Mouse (Mus musculus): ENCODE data around the gene Ccs. TPM values are rescaled to one million over a fixed set of nuclear protein-coding genes. Genes with fewer than 3 reads are reported as not detected.
A peak's percentile ranks its signal among the peaks of the same experiment; 100 is the strongest.
"Not testable (repeated sequence)": the region's sequence is repeated elsewhere in the genome, so short reads cannot be mapped to it uniquely, and the experiment has no call there.

The Ccs gene
- 10 to 100 TPM; 22.2 to 32.1 (median 28.6) TPM for total RNA-seq (2022)

DNA sequence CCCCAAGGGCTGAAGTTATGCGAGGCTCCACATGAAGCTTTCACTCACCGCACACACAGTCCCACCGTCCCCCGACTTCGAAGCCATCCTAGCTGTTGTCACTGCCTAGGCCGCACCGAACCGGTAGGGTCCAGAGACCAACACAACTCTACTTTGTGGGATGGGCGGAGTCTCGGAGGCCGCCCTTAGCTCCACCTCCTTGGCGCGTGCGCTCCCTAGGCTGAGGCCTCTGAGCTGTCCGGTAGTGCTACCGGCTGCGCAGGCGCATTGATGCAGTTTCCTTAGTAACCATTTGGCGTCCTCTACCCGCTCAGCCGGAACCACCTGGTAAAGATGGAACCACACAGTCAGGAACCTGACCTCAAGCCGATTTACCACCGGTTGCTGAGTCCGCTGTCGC, at the start of gene Ccs, which contains the start of gene Ccdc87:
Gene Ccs, minus strand, starts transcription at position 184 of the 400 bp plus-strand sequence.
Gene Ccdc87, plus strand, starts transcription at position 218 of the 400 bp plus-strand sequence.
- peak; percentile 97 for DNase-seq (ENCODE audit: low spot score)

DNA sequence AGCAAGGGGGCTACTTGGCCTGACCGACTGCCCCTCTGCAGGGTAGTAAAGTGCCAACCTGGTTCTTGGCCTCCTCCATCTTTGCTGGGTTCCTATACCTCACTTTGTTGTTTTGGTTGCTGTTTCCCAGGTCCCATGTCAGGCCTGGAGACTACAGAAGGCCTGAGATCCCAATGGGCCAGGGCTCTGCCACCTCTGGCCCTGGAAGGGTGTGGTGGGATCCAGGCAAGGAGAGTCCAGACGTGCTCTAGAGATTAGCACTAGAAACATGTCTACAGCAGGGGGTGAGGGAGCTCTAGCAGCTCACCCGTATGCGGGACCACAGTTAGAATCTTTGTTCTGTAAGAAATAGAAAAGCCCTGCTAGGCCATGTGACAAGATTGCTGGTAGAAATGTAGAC, 44.8 kb upstream of the Ccs start:
- DNase-seq (ENCODE audit: low spot score), result no peak

DNA sequence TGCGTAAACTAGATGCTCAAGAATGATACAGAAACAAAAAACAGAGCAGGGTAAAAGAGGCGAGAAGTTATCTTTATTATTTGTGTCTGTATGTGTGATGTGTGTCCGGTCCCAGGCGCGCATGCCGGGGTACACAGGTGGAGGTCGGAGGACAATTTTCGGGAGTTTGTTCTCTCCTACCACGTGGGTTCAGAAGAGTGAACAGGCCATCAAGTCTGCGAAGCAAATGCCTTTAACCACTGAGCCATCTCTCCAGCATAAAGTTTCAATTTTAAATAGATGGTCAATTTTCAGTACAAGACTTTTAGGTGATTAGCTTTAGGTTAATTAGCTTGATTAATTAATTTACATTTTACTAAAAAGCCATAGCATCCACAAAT, 40.2 kb upstream of the Ccs start:
- DNase-seq (ENCODE audit: low spot score), result no peak

DNA sequence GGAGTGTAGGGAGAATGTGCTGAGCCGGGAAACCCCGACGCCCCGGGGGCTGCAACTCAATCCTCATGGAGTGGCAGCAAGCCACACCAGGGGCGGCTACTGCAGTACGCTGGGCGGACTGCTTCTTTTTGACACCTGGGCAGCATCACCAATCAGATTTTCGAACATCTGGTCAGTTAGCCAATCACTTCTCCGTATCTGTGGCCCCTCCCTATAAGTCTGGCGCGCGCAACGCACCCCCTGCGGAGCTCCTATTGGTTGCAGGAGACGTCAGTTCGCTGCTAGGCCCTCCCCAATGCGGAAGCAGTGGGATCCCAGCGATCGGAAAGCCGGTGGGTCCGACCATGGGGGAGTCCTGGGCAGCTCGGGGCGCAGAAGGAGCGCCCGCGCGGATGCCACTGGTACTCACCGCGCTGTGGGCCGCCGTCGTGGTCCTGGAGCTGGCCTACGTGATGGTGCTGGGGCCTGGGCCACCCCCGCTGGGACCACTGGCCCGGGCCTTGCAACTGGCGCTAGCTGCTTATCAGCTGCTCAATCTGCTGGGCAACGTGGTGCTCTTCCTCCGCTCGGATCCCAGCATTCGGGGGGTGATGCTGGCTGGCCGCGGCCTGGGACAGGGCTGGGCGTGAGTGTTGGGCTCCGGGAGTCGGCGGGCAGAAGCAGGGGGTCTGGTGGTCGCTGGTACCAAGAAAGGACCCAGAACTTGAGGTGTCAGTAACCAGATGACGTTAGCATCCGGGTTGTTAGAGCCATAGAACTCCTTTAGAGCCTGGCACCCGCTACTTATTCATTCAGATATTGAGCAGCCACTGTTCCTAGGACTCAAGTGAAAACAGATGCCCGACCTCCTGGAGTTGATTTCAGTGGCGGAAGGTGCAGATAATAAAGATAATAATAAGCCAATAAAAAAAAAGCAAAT, 39.5 kb upstream of the Ccs start, which contains the start of gene Zdhhc24:
Gene Zdhhc24, plus strand, starts transcription at position 264 of the 919 bp plus-strand sequence.
- peak; percentile 97 for DNase-seq (ENCODE audit: low spot score)

DNA sequence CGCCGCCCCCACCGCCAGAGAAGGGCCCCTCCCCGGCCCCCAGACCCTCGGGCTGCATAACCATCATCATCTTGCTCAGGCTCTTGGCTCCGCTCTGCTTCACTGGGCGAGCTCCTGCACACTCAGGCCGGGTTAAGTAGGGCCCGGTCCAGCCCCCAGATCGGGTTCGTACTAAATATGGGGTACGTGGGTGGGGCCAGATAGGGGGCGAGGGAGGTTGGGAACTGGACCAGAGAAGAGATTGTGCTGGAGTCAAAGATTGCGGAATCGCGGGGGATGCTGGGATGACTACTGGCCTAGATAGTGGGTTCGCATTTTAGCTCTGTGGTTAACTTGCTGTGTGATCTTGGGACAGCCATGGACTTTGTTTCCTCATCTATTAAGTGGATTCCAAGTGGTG, 38.7 kb upstream of the Ccs start, which contains the start of gene Actn3:
Gene Actn3, minus strand, starts transcription at position 125 of the 400 bp plus-strand sequence.
- peak; percentile 23 for DNase-seq (ENCODE audit: low spot score)

DNA sequence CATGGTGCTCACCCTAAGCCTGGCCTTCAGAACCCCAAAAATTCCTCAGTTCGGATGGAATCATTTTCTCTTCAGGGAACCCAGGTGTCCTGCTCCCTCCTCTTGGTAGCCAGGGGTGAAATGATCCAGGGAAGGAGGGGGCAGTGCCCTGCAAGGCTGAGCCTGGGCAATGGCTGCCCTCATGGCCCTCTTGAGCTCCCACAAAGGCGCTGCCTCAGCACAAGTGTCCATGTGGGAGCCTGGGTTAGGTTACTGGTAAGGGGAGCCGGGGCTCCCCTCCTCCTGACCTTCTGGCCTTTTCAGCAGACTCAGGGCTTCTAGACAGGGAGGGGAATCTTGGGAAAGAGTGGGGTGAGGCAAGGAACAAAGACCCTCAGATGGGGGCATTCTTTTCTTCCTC, 37.6 kb upstream of the Ccs start:
- no peak for DNase-seq (ENCODE audit: low spot score)

DNA sequence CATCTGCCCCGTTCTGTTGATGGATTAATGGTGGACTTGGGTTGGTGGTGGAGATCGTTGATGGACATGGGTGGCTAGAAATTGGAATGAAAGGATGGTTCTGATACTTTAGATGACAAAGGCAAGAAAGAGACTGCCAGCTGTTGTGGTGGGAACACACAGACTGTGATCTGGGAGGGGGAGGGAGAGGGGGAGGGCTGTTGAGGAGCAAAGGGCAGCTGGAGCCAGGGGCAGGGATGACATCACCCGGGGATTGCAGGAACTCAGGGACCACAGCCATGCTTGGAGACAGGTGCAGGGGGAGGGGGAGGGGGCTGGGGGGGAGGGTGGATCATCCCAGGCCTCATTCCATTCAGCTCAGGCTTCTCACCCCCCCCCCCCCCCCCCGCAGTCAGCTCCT, 37.1 kb upstream of the Ccs start:
- DNase-seq (ENCODE audit: low spot score), result no peak

DNA sequence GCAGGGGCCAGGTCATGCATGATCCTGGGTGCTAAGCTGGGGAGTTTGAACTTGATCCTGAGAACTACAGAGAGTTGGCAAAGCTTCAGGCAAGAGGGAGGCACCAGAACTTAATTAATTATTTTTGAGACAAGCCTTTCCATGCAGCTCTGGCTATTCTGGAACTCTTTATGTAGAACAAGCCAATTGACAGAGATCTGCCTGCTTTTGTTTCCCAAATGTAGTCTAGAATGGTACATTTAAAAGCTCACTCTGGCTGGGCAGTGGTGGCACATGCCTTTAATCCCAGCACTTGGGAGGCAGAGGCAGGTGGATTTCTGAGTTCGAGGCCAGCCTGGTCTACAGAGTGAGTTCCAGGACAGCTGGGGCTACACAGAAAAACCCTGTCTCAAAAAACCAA, 35.5 kb upstream of the Ccs start:
- DNase-seq (ENCODE audit: low spot score), result not testable (repeated sequence)

DNA sequence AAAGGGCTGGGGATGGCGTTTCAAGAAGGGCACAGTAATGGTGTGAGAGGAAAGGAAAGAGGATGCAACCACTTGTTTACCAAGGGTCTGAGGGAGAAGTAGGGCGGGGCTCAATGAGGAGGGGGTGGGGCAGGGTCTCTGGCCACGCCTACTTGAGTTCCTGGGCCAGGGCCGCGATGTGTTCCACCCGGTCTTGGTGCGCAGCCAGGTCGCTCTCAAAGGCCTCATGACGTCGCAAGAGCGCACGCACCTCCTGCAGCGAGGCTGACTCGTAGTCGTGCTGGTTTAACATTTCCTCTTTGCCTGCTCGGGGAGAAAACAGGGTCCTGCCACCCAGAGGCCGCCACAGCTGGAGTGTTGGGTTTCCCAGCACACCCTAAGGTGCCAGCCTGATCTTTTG, 26.0 kb upstream of the Ccs start:
- no peak for DNase-seq (ENCODE audit: low spot score)

DNA sequence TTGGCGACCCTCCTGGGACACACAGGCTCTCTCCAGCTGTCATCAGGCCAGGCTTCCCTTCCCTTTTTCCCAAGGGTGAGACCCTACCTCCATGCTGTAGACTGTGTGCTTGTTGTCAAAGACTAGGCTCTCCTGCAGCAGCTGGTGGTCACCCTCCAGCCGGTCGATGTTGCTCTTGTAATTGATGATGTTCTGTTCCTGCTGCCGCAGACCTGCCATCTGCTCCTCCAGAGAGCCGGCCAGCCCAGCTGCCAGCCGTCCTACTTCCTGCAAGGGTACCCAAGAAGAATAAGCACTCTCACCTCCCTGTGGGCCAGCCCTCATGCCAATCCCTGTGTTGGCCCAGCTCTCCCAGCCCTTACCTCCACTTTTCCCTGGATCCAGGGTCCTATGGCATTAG, 23.9 kb upstream of the Ccs start:
- no peak for DNase-seq (ENCODE audit: low spot score)

DNA sequence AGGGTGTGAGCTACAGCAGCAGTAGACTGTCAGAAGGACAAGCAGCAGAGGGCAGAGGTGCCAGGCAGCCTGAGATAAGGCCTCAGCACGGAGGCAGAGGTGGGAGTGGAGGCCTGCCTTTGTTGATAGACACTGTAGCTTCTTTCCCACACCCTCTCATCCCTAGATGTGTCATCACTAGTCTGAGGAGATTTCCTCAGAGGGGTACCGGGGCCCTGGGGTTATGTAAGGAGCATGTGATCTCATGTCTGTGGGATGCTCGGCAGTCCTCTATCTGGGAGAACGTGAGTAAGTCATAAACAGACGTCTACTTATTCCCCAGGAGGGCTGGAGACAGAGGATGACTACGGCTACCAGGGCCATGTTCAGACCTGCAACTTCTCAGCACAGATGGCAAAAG, 19.9 kb upstream of the Ccs start:
- no peak for DNase-seq (ENCODE audit: low spot score)

DNA sequence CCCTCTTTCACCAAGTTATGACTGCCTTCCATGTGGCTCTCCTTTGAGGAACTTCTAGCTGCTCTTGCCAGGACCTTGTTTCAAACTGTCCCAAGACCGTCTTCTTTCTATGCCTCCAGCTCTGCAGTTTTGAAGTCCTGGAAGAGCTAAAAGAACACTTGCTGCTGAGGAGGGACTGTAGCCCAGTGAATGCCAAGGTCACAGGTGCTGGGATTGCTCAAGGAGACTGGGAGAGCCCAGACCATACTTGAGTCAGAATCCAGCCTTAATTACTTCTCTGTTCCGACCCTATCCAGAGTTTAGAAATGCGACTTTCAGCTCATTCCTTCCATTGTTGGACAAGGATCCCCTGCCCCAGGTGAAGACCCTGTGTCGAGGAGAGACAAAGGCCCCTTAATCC, 16.8 kb upstream of the Ccs start:
- no peak for DNase-seq (ENCODE audit: low spot score)

DNA sequence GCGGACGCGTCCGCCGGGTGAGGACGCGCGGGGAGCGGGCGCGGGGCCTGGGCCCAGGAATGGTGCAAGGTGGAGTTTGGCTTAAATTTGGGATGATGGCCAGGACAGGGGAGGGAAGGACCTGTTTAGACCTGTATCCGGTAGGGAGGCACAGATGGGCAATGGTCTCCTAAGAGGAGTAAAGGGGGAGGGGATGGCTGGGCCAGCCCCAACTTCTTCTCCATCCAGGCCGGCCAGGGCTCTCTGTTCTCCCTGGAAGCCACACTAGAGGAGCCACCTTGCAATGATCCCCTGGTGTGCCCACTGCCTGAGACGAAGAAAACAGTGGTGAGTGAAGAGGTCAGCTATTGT, 16.3 kb upstream of the Ccs start:
- DNase-seq (ENCODE audit: low spot score), result no peak

DNA sequence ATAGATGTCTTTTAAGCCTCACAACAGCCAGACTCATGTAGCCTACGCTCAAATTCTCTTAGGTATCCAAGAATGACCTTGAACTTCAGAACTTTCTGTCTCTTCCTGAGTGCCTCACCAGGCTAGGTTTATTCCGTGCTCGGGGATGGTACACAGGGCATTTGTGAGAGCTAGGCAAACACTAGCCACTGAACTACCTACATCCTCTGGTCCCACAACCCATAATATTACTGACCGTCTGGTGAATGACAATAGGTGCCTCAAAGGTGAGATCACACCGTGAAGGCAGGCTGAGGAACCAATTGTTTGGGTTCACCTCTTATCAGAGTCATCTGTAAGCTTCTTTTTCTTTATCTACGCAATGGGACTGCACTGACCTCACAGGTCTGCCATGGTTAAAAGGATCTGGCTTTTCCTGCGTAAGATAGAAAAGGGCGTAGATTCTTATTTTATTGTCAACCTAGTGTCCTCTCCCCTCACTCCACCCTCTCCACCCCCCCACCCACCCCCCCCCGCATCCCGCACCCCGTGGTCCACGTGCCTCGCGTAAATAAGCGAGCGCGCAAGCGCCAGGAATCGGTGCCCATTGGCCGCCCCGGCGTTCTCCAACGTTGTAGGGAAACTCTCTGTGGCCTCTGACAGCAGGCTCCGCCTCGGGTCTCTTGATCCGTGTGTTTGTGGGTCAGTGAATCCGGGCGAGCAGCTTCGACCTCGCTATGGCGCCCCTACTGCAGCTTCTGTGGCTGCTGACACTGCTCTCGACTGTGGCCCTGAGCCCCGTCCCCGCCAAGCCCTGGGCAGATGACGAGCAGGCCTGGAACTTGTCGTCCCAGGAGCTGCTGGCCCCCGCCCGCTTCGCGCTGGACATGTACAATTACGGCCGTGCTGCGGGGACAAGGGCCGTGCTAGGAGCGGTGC, 15.7 kb upstream of the Ccs start, which contains the start of gene Ctsf:
Gene Ctsf, plus strand, starts transcription at position 579 of the 918 bp plus-strand sequence.
- peak; percentile 91 for DNase-seq (ENCODE audit: low spot score)

DNA sequence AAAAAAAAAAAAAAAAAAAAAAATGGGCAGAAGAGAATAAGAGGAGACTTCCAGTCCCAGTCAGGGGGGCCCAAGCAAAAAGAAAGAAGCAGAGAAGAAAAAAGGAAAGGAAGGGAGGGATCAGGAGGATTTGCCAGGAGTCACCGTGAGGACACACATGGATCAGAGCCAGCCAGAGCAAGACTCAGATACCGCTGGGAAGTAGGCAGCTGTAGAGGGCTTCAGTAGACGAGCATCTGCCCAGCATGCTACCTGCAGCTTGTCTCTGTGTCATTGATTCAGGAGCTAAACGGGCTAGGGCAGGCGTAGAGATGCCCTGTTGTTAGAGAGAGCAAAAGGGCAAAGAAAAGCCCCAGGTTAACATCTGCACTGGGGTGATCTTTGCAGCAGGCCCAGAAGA, 11.1 kb upstream of the Ccs start:
- DNase-seq (ENCODE audit: low spot score), result no peak

DNA sequence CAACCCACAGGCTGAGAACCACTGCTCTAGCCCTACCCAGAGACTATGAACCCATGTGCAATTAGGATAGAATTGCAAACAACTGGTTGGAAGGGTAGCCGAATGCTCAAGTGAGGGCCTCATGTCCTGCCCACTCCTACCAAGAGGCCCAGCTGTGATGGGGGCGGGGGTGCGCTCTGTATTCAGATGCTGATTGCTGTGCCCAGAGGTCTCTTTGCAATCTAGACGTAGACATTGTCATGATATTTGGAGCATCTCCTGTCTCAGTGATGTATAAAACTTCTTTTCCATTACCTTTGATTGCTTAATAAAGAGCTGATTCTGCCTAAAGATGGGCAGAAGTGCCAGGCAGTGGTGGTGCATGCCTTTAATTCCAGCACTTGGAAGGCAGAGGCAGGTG, 10.7 kb upstream of the Ccs start:
- no peak for DNase-seq (ENCODE audit: low spot score)

DNA sequence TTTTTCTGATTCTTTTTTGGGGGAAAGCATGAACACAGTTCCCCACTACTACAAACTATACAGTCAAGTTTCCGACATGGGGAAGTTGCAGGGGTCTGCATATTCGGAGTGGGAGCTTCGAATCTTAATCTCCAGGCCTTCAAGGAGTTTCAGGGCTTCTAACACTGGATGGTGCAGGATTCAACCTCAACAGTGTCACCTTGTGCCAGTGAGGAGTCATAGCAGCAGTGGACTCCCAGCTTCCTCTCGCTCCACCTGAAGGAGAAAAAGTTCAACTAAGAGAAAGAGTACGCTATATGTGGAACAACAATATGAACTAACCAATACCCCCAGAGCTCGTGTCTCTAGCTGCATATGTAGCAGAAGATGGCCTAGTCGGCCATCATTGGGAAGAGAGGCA, 8.4 kb upstream of the Ccs start:
- no peak for DNase-seq (ENCODE audit: low spot score)

DNA sequence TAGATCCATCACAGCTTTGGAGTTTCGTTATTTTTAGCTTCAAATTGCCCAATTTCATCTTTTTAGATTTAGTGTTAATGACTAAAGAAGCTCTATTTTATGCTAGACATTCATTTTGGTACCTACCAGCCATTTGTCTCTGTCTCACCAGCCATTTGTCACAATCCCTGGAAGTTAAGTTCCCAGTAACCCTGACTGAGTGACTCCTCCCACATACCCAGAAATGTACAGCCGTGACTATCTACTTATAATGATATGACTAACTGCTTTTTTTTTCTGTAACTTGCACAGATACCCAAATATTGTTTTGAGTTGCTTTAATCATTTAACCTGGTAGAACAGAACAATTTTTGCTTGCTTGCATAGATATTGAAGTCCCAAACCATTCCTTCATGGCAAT, 6.7 kb upstream of the Ccs start:
- DNase-seq (ENCODE audit: low spot score), result no peak

DNA sequence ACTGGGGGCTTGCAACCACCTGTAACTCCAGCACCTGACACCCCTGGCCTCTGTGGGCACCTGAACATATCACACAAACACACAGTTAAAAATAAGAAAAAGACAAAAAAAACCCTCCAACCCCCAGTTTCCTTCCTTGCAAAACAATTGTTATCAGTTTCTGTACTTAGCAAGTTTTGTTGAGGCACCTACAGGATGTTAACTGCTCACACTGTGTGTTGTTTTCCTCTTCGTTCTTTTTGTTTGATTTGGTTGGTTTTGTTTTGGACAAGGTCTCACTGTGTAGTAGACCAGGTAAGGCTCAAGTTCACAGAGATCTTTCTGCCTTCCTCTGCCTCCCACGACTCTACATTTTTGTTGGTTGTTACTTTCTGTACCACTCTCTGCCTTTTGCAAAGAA, 3.5 kb upstream of the Ccs start:
- DNase-seq (ENCODE audit: low spot score), result no peak

DNA sequence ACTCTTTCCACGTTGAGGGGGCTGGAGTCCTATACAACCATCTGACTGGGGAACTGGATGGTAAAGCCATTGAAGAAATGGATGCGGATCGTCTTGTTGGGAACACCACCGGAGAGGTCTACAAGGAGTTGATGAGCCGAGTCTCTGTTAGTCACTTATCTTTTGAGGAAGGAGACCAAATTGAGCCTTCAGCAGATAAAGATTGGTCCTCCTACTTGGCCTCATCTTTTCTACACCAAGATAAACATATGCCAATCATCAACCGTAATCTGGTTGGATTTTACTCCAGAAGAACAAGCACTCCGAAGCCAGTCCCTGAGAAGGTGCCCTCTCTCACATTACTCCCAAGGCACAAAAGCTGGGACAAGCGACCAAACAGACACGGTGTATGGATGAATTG, 1.7 kb upstream of the Ccs start:
- no peak for DNase-seq (ENCODE audit: low spot score)

DNA sequence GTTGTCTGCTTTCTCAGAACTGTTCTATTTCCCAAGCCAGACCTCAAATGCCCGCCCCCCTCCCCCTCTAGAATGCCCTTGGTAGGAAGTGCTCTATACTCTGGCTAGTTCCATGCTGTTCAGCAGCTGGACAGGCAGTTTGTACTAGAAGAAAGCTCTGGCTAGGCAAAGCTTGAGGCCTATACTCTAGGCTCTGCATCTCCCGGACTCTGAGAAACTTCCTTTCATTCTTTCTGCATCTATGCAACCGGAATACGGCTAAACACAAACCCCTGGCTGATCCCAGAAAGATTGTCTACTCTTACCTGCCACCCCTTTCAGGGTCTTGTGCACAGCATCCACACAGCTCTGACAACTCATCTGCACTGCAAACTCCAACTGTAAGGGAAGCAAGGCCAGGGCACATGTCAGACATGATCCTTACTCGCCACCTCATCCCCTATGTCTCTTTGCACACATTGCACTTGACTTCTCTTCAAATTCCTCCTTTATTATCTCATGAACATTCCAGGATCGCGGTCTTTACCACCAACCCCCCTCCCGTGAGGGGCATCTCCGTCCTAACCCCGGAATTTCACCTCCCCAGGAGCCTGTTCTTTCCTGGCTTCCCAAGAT, 499 bp downstream of the Ccs start:
- DNase-seq (ENCODE audit: low spot score), result no peak

DNA sequence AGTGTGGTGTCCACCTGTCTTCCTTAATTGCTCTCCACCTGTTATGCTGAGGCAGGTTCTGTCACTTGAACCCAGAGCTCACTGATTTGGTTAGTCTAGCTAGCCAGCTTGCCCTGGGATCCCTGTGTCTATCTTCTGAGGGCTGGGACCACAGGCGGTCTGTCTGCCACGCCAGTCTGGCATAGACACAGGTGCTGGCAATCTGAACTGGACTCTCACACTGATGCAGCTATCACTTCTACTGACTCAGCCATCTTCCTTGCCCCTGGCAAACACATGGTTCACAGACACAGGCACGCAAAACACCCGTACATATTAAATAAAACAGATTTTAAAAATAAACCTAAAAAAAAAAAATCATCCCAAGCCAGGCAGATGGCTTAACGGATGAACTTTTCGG, 2.1 kb downstream of the Ccs start:
- DNase-seq (ENCODE audit: low spot score), result no peak
